In genomic region chr5:91722403-91722802, GRCm38 (mm10) we compare ENCODE assay signal across 17 mouse cellular contexts.
DNase-seq lines count a peak whose midpoint lies in the region; ATAC-seq and TF ChIP-seq lines count a peak whose summit lies in the region.
"Had no signal": no experiment of that assay in that cellular context is flagged by ENCODE, and none has a peak within 500 bp of the region (broad histone marks: within the 10 kb centered on the region; RNA-seq: fewer than 3 reads in every experiment).

No protein-coding gene starts in this region.

- ATAC-seq in hindbrain, embryonic 14.5 days (ENCODE audit: low FRiP score), result peak; percentile 40; the same call in 1 of the 2 replicates
- no peak for ATAC-seq in hindbrain, postnatal 0 days
- ATAC-seq in limb, embryonic 11.5 days (ENCODE audit: insufficient number of reproducible peaks, low FRiP score, low TSS enrichment, low read depth), result no peak
- ATAC-seq: forebrain, embryonic 15.5 days; intestine, postnatal 0 days had no signal

- no peak overlapping the region for H3K4me3 ChIP-seq in hindbrain, embryonic 14.5 days (replicated peaks; ENCODE audit: low read length)
- no peak overlapping the region for H3K4me3 ChIP-seq in hindbrain, postnatal 0 days (ENCODE audit: low read length)
- H3K4me3 ChIP-seq in MEL (ENCODE audit: control insufficient read depth in 1 of 2, insufficient read depth in 1 of 2, low read depth in 2 of 2, low read length in 2 of 2), result 0 out of 4 replicates have a peak overlapping the region, but pooled peaks of 1 of the 2 experiments have one; percentile 2
- no peak overlapping the region for H3K4me3 ChIP-seq in embryonic facial prominence, embryonic 10.5 days
- no peak overlapping the region for H3K4me3 ChIP-seq in limb, embryonic 11.5 days (ENCODE audit: low read depth, low read length)
- H3K4me3 ChIP-seq: forebrain, embryonic 15.5 days; heart, adult 2 months had no signal

- TF ChIP-seq CTCF in hindbrain, postnatal 0 days (IDR thresholded peaks at IDR 0.05; ENCODE audit: low read depth), result no peak
- no peak for TF ChIP-seq CTCF in MEL (IDR thresholded peaks at IDR 0.05 in 2 of 3, conservative IDR thresholded peaks at IDR 0.05 in 1 of 3; ENCODE audit: control insufficient read depth in 1 of 3, insufficient read depth in 1 of 3, low read depth in 2 of 3, low read length in 3 of 3, poor library complexity in 1 of 3, severe bottlenecking in 1 of 3)

- no peak for TF ChIP-seq RAD21 in MEL (IDR thresholded peaks at IDR 0.05; ENCODE audit: low read depth, low read length)

- no peak overlapping the region for H3K9ac ChIP-seq in hindbrain, embryonic 14.5 days
- H3K9ac ChIP-seq in hindbrain, postnatal 0 days (replicated peaks; ENCODE audit: low read length), result no peak overlapping the region
- H3K9ac ChIP-seq in MEL (ENCODE audit: control insufficient read depth, low read depth, low read length, poor library complexity, severe bottlenecking), result peak overlapping the region; percentile 71
- H3K9ac ChIP-seq in limb, embryonic 11.5 days (ENCODE audit: low read length), result no peak overlapping the region
- H3K9ac ChIP-seq: forebrain, embryonic 15.5 days had no signal

- H3K9me3 ChIP-seq in hindbrain, embryonic 14.5 days (ENCODE audit: control insufficient read depth, low read length), result no peaks in the 10 kb centered on the region
- H3K9me3 ChIP-seq in hindbrain, postnatal 0 days (ENCODE audit: low read length), result no peaks in the 10 kb centered on the region
- no peaks in the 10 kb centered on the region for H3K9me3 ChIP-seq in MEL (replicated peaks; ENCODE audit: insufficient read depth, low read length)
- H3K9me3 ChIP-seq in embryonic facial prominence, embryonic 10.5 days, result no peaks in the 10 kb centered on the region
- no peaks in the 10 kb centered on the region for H3K9me3 ChIP-seq in limb, embryonic 11.5 days (ENCODE audit: control insufficient read depth, low read length)
- H3K9me3 ChIP-seq: forebrain, embryonic 15.5 days had no signal

- WGBS in hindbrain, embryonic 14.5 days, result 50% methylated on average over 5 of the region's 5 CpGs
- 47% methylated on average over 5 of the region's 5 CpGs for WGBS in hindbrain, postnatal 0 days
- 52% methylated on average over 5 of the region's 5 CpGs for WGBS in embryonic facial prominence, embryonic 10.5 days
- WGBS in limb, embryonic 11.5 days, result 64% methylated on average over 5 of the region's 5 CpGs

- 0 out of 2 replicates have a peak, but pooled peaks cover 5% of the 10 kb centered on the region for H3K4me1 ChIP-seq in hindbrain, embryonic 14.5 days (replicated peaks; ENCODE audit: control insufficient read depth, insufficient read depth, low read length)
- H3K4me1 ChIP-seq in hindbrain, postnatal 0 days (ENCODE audit: insufficient read depth, low read length), result no peaks in the 10 kb centered on the region
- H3K4me1 ChIP-seq in MEL (ENCODE audit: control insufficient read depth in 1 of 2, insufficient read depth in 2 of 2, low read length in 2 of 2), result peaks cover 31 to 69% of the 10 kb centered on the region in 2 experiments
- peaks cover 38% of the 10 kb centered on the region for H3K4me1 ChIP-seq in embryonic facial prominence, embryonic 10.5 days
- H3K4me1 ChIP-seq in limb, embryonic 11.5 days (ENCODE audit: control insufficient read depth, insufficient read depth, low read length), result peaks cover 17% of the 10 kb centered on the region

- no peaks in the 10 kb centered on the region for H3K27me3 ChIP-seq in hindbrain, embryonic 14.5 days (ENCODE audit: control insufficient read depth, insufficient read depth, low read length)
- H3K27me3 ChIP-seq in hindbrain, postnatal 0 days (ENCODE audit: insufficient read depth, low read length), result no peaks in the 10 kb centered on the region
- H3K27me3 ChIP-seq in MEL (ENCODE audit: control insufficient read depth in 1 of 2, insufficient read depth in 2 of 2, low read length in 2 of 2), result no peaks in the 10 kb centered on the region
- no peaks in the 10 kb centered on the region for H3K27me3 ChIP-seq in embryonic facial prominence, embryonic 10.5 days (replicated peaks; ENCODE audit: low read depth, poor library complexity, severe bottlenecking)
- no peaks in the 10 kb centered on the region for H3K27me3 ChIP-seq in limb, embryonic 11.5 days (ENCODE audit: control insufficient read depth, insufficient read depth, low read length)
- H3K27me3 ChIP-seq: forebrain, embryonic 15.5 days had no signal

- no peaks in the 10 kb centered on the region for H3K36me3 ChIP-seq in hindbrain, embryonic 14.5 days (replicated peaks; ENCODE audit: control insufficient read depth, insufficient read depth)
- no peaks in the 10 kb centered on the region for H3K36me3 ChIP-seq in hindbrain, postnatal 0 days (ENCODE audit: insufficient read depth, low read length)
- H3K36me3 ChIP-seq in MEL (ENCODE audit: control insufficient read depth in 1 of 2, insufficient read depth in 2 of 2, low read length in 2 of 2), result peaks cover 0 to 74% of the 10 kb centered on the region in 2 experiments; a peak in 2 of 4 replicates
- H3K36me3 ChIP-seq in embryonic facial prominence, embryonic 10.5 days (replicated peaks), result no peaks in the 10 kb centered on the region
- no peaks in the 10 kb centered on the region for H3K36me3 ChIP-seq in limb, embryonic 11.5 days (ENCODE audit: control insufficient read depth, insufficient read depth, low read length)
- H3K36me3 ChIP-seq: forebrain, embryonic 15.5 days had no signal

- DNase-seq in hindbrain, embryonic 14.5 days (ENCODE audit: low spot score), result no peak
- no peak for DNase-seq in hindbrain, postnatal 0 days (ENCODE audit: low spot score)
- DNase-seq in MEL (ENCODE audit: low read depth, low spot score), result peak; percentile 82
- DNase-seq in embryonic facial prominence, embryonic 10.5 days (ENCODE audit: low spot score), result no peak
- DNase-seq in limb, embryonic 11.5 days (ENCODE audit: low spot score), result no peak
- DNase-seq in right cerebral cortex, postnatal 10 days (ENCODE audit: low spot score in 2 of 2), result no peak
- no peak for DNase-seq in adrenal gland, postnatal 10 days
- DNase-seq: adrenal gland, postnatal 14 days; cerebellum, adult 9-11 months; gastrocnemius, postnatal 25 days; heart, adult 2 months; kidney, postnatal 36 days; right cerebral cortex, postnatal 4 days; thymus, postnatal 14 days had no signal

- H3K4me2 ChIP-seq in hindbrain, embryonic 14.5 days (replicated peaks), result no peak overlapping the region
- no peak overlapping the region for H3K4me2 ChIP-seq in hindbrain, postnatal 0 days (ENCODE audit: low read depth, low read length)
- no peak overlapping the region for H3K4me2 ChIP-seq in limb, embryonic 11.5 days (ENCODE audit: low read depth, severe bottlenecking)
- H3K4me2 ChIP-seq: forebrain, embryonic 15.5 days had no signal

- 0 out of 2 replicates have a peak overlapping the region, but pooled peaks have one; percentile 11 for H3K27ac ChIP-seq in hindbrain, embryonic 14.5 days
- H3K27ac ChIP-seq in hindbrain, postnatal 0 days, result no peak overlapping the region
- peak overlapping the region; percentile 100 for H3K27ac ChIP-seq in MEL (ENCODE audit: control insufficient read depth, low read depth, low read length)
- peak overlapping the region; percentile 65 for H3K27ac ChIP-seq in embryonic facial prominence, embryonic 10.5 days (replicated peaks)
- H3K27ac ChIP-seq in limb, embryonic 11.5 days (replicated peaks; ENCODE audit: low read depth, low read length), result peak overlapping the region; percentile 55; the same call in 1 of the 2 replicates
- H3K27ac ChIP-seq: forebrain, embryonic 15.5 days; heart, adult 2 months; macrophage had no signal

- peaks cover 5% of the 10 kb centered on the region for H3K79me2 ChIP-seq in MEL (ENCODE audit: control insufficient read depth, insufficient read depth, low read length, poor library complexity)

- TF ChIP-seq EP300 in MEL (IDR thresholded peaks at IDR 0.05; ENCODE audit: low read depth in 1 of 2, low read length in 2 of 2), result no peak

- TF ChIP-seq POLR2A in MEL (IDR thresholded peaks at IDR 0.05; ENCODE audit: control insufficient read depth in 1 of 2, insufficient read depth in 1 of 2, low read depth in 1 of 2, low read length in 2 of 2, poor library complexity in 1 of 2), result peak in 1 of 2 experiments; percentile 21; a peak in 1 of 4 replicates

TF ChIP-seq in MEL, 35 proteins besides CTCF, POLR2A, EP300 and RAD21:
- TF ChIP-seq GATA1 (IDR thresholded peaks at IDR 0.05; ENCODE audit: low read depth, low read length), result peak; percentile 98
- TF ChIP-seq TBP (IDR thresholded peaks at IDR 0.05; ENCODE audit: low read depth, low read length), result peak; percentile 84
- TF ChIP-seq RCOR1 (IDR thresholded peaks at IDR 0.05; ENCODE audit: low read depth, low read length), result no peak
- no peak for TF ChIP-seq MYC (IDR thresholded peaks at IDR 0.05; ENCODE audit: low read depth, low read length)
- no peak for TF ChIP-seq BHLHE40 (IDR thresholded peaks at IDR 0.05; ENCODE audit: borderline replicate concordance, low read depth, low read length)
- TF ChIP-seq TAL1 (IDR thresholded peaks at IDR 0.05; ENCODE audit: low read length), result peak; percentile 18; the same call in 1 of the 2 replicates
